Mouse (Mus musculus): ENCODE results near the gene Camk2g. TPM values are rescaled to one million over a fixed set of nuclear protein-coding genes. Genes with fewer than 3 reads are reported as not detected.

Gene Camk2g
- polyA plus RNA-seq, 1 experiment from 2014 or later: 36.5 TPM

GRCm38 (mm10) chr14:20794589-20794988 is 701 bp upstream of the Camk2g start:
- no peak for DNase-seq (ENCODE audit: low spot score)
- 0 out of 2 replicates have a peak, but pooled peaks cover 9% of the 10 kb centered on the region for H3K36me3 ChIP-seq (ENCODE audit: insufficient read depth, low read length)
- no peak for TF ChIP-seq CTCF (IDR thresholded peaks at IDR 0.05; ENCODE audit: low read depth)
- no peaks in the 10 kb centered on the region for H3K9me3 ChIP-seq (replicated peaks; ENCODE audit: low read length)
- H3K27ac ChIP-seq: peak overlapping the region; percentile 77
- WGBS: 11% methylated on average over 9 of the region's 9 CpGs
- H3K4me3 ChIP-seq (replicated peaks; ENCODE audit: low read depth, low read length): peak overlapping the region; percentile 74
- no peak for ATAC-seq (replicated peaks; ENCODE audit: low FRiP score, low read depth)
- 0 out of 2 replicates have a peak, but pooled peaks cover 17% of the 10 kb centered on the region for H3K4me1 ChIP-seq (replicated peaks; ENCODE audit: insufficient read depth, low read length)
- H3K9ac ChIP-seq (ENCODE audit: low read depth, low read length): peak overlapping the region; percentile 88
- peak overlapping the region; percentile 98 for H3K4me2 ChIP-seq (ENCODE audit: low read length)
- H3K27me3 ChIP-seq (ENCODE audit: insufficient read depth, low read length): no peaks in the 10 kb centered on the region

GRCm38 (mm10) chr14:20792922-20793757 is 748 bp downstream of the Camk2g start:
- peaks cover 20% of the 10 kb centered on the region; the same call in 1 of the 2 replicates for H3K36me3 ChIP-seq (ENCODE audit: insufficient read depth, low read length)
- DNase-seq (ENCODE audit: low spot score) (peak; percentile 47), ATAC-seq (replicated peaks; ENCODE audit: low FRiP score, low read depth) (peak; percentile 40)
- peak overlapping the region; percentile 98 for H3K4me2 ChIP-seq (ENCODE audit: low read length)
- peak overlapping the region; percentile 88 for H3K9ac ChIP-seq (ENCODE audit: low read depth, low read length)
- peak overlapping the region; percentile 77 for H3K27ac ChIP-seq
- peak overlapping the region; percentile 74 for H3K4me3 ChIP-seq (replicated peaks; ENCODE audit: low read depth, low read length)
- no peak for TF ChIP-seq CTCF (IDR thresholded peaks at IDR 0.05; ENCODE audit: low read depth)
- H3K27me3 ChIP-seq (ENCODE audit: insufficient read depth, low read length): no peaks in the 10 kb centered on the region
- no peaks in the 10 kb centered on the region for H3K9me3 ChIP-seq (replicated peaks; ENCODE audit: low read length)
- WGBS: 1% methylated on average over 40 of the region's 57 CpGs
- H3K4me1 ChIP-seq (replicated peaks; ENCODE audit: insufficient read depth, low read length): 0 out of 2 replicates have a peak, but pooled peaks cover 17% of the 10 kb centered on the region

- Histone ChIP-seq H3K4me2 (ENCODE audit: low read length) (peak overlapping the region; percentile 98), H3K27ac (no peak overlapping the region), H3K4me1 (replicated peaks; ENCODE audit: insufficient read depth, low read length) (peaks cover 17% of the 10 kb centered on the region; the same call in 1 of the 2 replicates), H3K9ac (ENCODE audit: low read depth, low read length) (peak overlapping the region; percentile 88), H3K9me3 (replicated peaks; ENCODE audit: low read length) (no peaks in the 10 kb centered on the region), H3K36me3 (ENCODE audit: insufficient read depth, low read length) (peaks cover 23% of the 10 kb centered on the region; the same call in 1 of the 2 replicates), H3K27me3 (ENCODE audit: insufficient read depth, low read length) (no peaks in the 10 kb centered on the region), H3K4me3 (replicated peaks; ENCODE audit: low read depth, low read length) (peak overlapping the region; percentile 74; the same call in 1 of the 2 replicates)
- WGBS: 70% methylated on average over 8 of the region's 8 CpGs
- ATAC-seq (replicated peaks; ENCODE audit: low FRiP score, low read depth): no peak
- TF ChIP-seq CTCF (IDR thresholded peaks at IDR 0.05; ENCODE audit: low read depth): no peak
- DNase-seq (ENCODE audit: low spot score): no peak
Observed at GRCm38 (mm10) chr14:20792243-20792921, 1.5 kb downstream of the Camk2g start.

GRCm38 (mm10) chr14:20791511-20792242 is 2.2 kb downstream of the Camk2g start:
- H3K9ac ChIP-seq (ENCODE audit: low read depth, low read length): 0 out of 2 replicates have a peak overlapping the region, but pooled peaks have one; percentile 23
- peak; percentile 44; the same call in 1 of the 2 replicates for TF ChIP-seq CTCF (IDR thresholded peaks at IDR 0.05; ENCODE audit: low read depth)
- H3K36me3 ChIP-seq (ENCODE audit: insufficient read depth, low read length): peaks cover 23% of the 10 kb centered on the region; the same call in 1 of the 2 replicates
- H3K4me3 ChIP-seq (replicated peaks; ENCODE audit: low read depth, low read length): no peak overlapping the region
- ATAC-seq (replicated peaks; ENCODE audit: low FRiP score, low read depth): no peak
- peak; percentile 35 for DNase-seq (ENCODE audit: low spot score)
- no peaks in the 10 kb centered on the region for H3K9me3 ChIP-seq (replicated peaks; ENCODE audit: low read length)
- H3K4me1 ChIP-seq (replicated peaks; ENCODE audit: insufficient read depth, low read length): peaks cover 17% of the 10 kb centered on the region
- no peak overlapping the region for H3K27ac ChIP-seq
- H3K27me3 ChIP-seq (ENCODE audit: insufficient read depth, low read length): no peaks in the 10 kb centered on the region
- 79% methylated on average over 16 of the region's 16 CpGs for WGBS
- no peak overlapping the region for H3K4me2 ChIP-seq (ENCODE audit: low read length)

- peaks cover 23% of the 10 kb centered on the region; the same call in 1 of the 2 replicates for H3K36me3 ChIP-seq (ENCODE audit: insufficient read depth, low read length)
- H3K9ac ChIP-seq (ENCODE audit: low read depth, low read length): no peak overlapping the region
- H3K9me3 ChIP-seq (replicated peaks; ENCODE audit: low read length): no peaks in the 10 kb centered on the region
- no peak overlapping the region for H3K4me3 ChIP-seq (replicated peaks; ENCODE audit: low read depth, low read length)
- no peak overlapping the region for H3K4me2 ChIP-seq (ENCODE audit: low read length)
- 95% methylated on average over 6 of the region's 6 CpGs for WGBS
- no peak overlapping the region for H3K27ac ChIP-seq
- H3K27me3 ChIP-seq (ENCODE audit: insufficient read depth, low read length): no peaks in the 10 kb centered on the region
- DNase-seq (ENCODE audit: low spot score) (no peak), ATAC-seq (replicated peaks; ENCODE audit: low FRiP score, low read depth) (no peak)
- TF ChIP-seq CTCF (IDR thresholded peaks at IDR 0.05; ENCODE audit: low read depth): no peak
- H3K4me1 ChIP-seq (replicated peaks; ENCODE audit: insufficient read depth, low read length): peaks cover 20% of the 10 kb centered on the region
Observed at GRCm38 (mm10) chr14:20790996-20791395, 2.9 kb downstream of the Camk2g start.

Data from kidney, postnatal 0 days (tissue).